Mouse (Mus musculus): Measurements from ENCODE around the gene Pabpn1l. TPM values are rescaled to one million over a fixed set of nuclear protein-coding genes. Genes with fewer than 3 reads are reported as not detected.

Gene Pabpn1l
- not detected in 2 replicates for total RNA-seq (2012; rRNA removed)

GRCm38 (mm10) chr8:122622727-122623126 lies at the start of gene Pabpn1l:
Gene Pabpn1l (minus strand): TSS chr8:122622739.
- DNase-seq (ENCODE audit: low read depth, low spot score) = no peak
- Histone ChIP-seq H3K9me3 (ENCODE audit: control insufficient read depth, insufficient read depth, low read depth, low read length) (no peaks in the 10 kb centered on the region), H3K9ac (ENCODE audit: insufficient read depth, low read depth, low read length, poor library complexity, severe bottlenecking) (no peak within 1 kb of the TSS), H3K36me3 (ENCODE audit: control insufficient read depth, insufficient read depth, low read length, poor library complexity, severe bottlenecking) (no peaks in the 10 kb centered on the region), H3K4me3 (ENCODE audit: insufficient read depth in 1 of 2, low read depth in 1 of 2, low read length in 2 of 2, poor library complexity in 1 of 2, severe bottlenecking in 1 of 2) (no peak within 1 kb of the TSS), H3K27ac (ENCODE audit: insufficient read depth, low read depth, low read length, poor library complexity, severe bottlenecking) (no peak within 1 kb of the TSS), H3K4me1 (ENCODE audit: control insufficient read depth in 2 of 2, insufficient read depth in 2 of 2, low read length in 2 of 2, poor library complexity in 1 of 2) (no peaks in the 10 kb centered on the region)
- in situ Hi-C loops (cut with MboI; ENCODE audit: low sequenced_read_pairs in 2 of 2, unreplicated experiment in 2 of 2) = no loop called here
- no peak for TF ChIP-seq HCFC1 (IDR thresholded peaks at IDR 0.05; ENCODE audit: borderline replicate concordance, insufficient read depth, low read length)
- no peak for TF ChIP-seq MAFK (IDR thresholded peaks at IDR 0.05; ENCODE audit: insufficient read depth, low read depth, low read length)
- no peak for TF ChIP-seq CHD2 (IDR thresholded peaks at IDR 0.05; ENCODE audit: low read depth, low read length)
- no peak for TF ChIP-seq ZC3H11A (IDR thresholded peaks at IDR 0.05; ENCODE audit: borderline replicate concordance, low read depth, low read length)
- TF ChIP-seq ZNF384 (IDR thresholded peaks at IDR 0.05; ENCODE audit: low read depth, low read length) = no peak

GRCm38 (mm10) chr8:122671894-122672293 lies 49.4 kb upstream of the Pabpn1l start:
- no peak for TF ChIP-seq ZNF384 (IDR thresholded peaks at IDR 0.05; ENCODE audit: low read depth, low read length)
- no peak for TF ChIP-seq ZC3H11A (IDR thresholded peaks at IDR 0.05; ENCODE audit: borderline replicate concordance, low read depth, low read length)
- no peak for TF ChIP-seq CHD2 (IDR thresholded peaks at IDR 0.05; ENCODE audit: low read depth, low read length)
- TF ChIP-seq HCFC1 (IDR thresholded peaks at IDR 0.05; ENCODE audit: borderline replicate concordance, insufficient read depth, low read length) = no peak
- TF ChIP-seq MAFK (IDR thresholded peaks at IDR 0.05; ENCODE audit: insufficient read depth, low read depth, low read length) = no peak
- Histone ChIP-seq H3K4me1 (ENCODE audit: control insufficient read depth in 2 of 2, insufficient read depth in 2 of 2, low read length in 2 of 2, poor library complexity in 1 of 2) (no peaks in the 10 kb centered on the region; a peak in 1 of 4 replicates), H3K27ac (ENCODE audit: insufficient read depth, low read depth, low read length, poor library complexity, severe bottlenecking) (no peak overlapping the region), H3K36me3 (ENCODE audit: control insufficient read depth, insufficient read depth, low read length, poor library complexity, severe bottlenecking) (no peaks in the 10 kb centered on the region), H3K9ac (ENCODE audit: insufficient read depth, low read depth, low read length, poor library complexity, severe bottlenecking) (no peak overlapping the region), H3K4me3 (ENCODE audit: insufficient read depth in 1 of 2, low read depth in 1 of 2, low read length in 2 of 2, poor library complexity in 1 of 2, severe bottlenecking in 1 of 2) (no peak overlapping the region), H3K9me3 (ENCODE audit: control insufficient read depth, insufficient read depth, low read depth, low read length) (no peaks in the 10 kb centered on the region)
- in situ Hi-C loops (cut with MboI; ENCODE audit: low sequenced_read_pairs in 2 of 2, unreplicated experiment in 2 of 2) = no loop called here
- no peak for DNase-seq (ENCODE audit: low read depth, low spot score)

GRCm38 (mm10) chr8:122670718-122671117 lies 48.2 kb upstream of the Pabpn1l start:
- H3K4me1 ChIP-seq (ENCODE audit: control insufficient read depth in 2 of 2, insufficient read depth in 2 of 2, low read length in 2 of 2, poor library complexity in 1 of 2) = no peaks in the 10 kb centered on the region
- H3K27ac ChIP-seq (ENCODE audit: insufficient read depth, low read depth, low read length, poor library complexity, severe bottlenecking) = no peak overlapping the region; the same call in 1 of the 2 replicates
- in situ Hi-C loops (cut with MboI; ENCODE audit: low sequenced_read_pairs in 2 of 2, unreplicated experiment in 2 of 2) = no loop called here
- no peak overlapping the region for H3K9ac ChIP-seq (ENCODE audit: insufficient read depth, low read depth, low read length, poor library complexity, severe bottlenecking)
- DNase-seq (ENCODE audit: low read depth, low spot score) = no peak
- no peak overlapping the region for H3K4me3 ChIP-seq (ENCODE audit: insufficient read depth in 1 of 2, low read depth in 1 of 2, low read length in 2 of 2, poor library complexity in 1 of 2, severe bottlenecking in 1 of 2)
- no peak for TF ChIP-seq ZC3H11A (IDR thresholded peaks at IDR 0.05; ENCODE audit: borderline replicate concordance, low read depth, low read length)
- H3K9me3 ChIP-seq (ENCODE audit: control insufficient read depth, insufficient read depth, low read depth, low read length) = no peaks in the 10 kb centered on the region
- H3K36me3 ChIP-seq (ENCODE audit: control insufficient read depth, insufficient read depth, low read length, poor library complexity, severe bottlenecking) = no peaks in the 10 kb centered on the region

GRCm38 (mm10) chr8:122670001-122670400 lies 47.5 kb upstream of the Pabpn1l start:
- Histone ChIP-seq H3K4me3 (ENCODE audit: insufficient read depth in 1 of 2, low read depth in 1 of 2, low read length in 2 of 2, poor library complexity in 1 of 2, severe bottlenecking in 1 of 2) (no peak overlapping the region), H3K9me3 (ENCODE audit: control insufficient read depth, insufficient read depth, low read depth, low read length) (no peaks in the 10 kb centered on the region), H3K27ac (ENCODE audit: insufficient read depth, low read depth, low read length, poor library complexity, severe bottlenecking) (no peak overlapping the region), H3K36me3 (ENCODE audit: control insufficient read depth, insufficient read depth, low read length, poor library complexity, severe bottlenecking) (no peaks in the 10 kb centered on the region), H3K9ac (ENCODE audit: insufficient read depth, low read depth, low read length, poor library complexity, severe bottlenecking) (no peak overlapping the region), H3K4me1 (ENCODE audit: control insufficient read depth in 2 of 2, insufficient read depth in 2 of 2, low read length in 2 of 2, poor library complexity in 1 of 2) (no peaks in the 10 kb centered on the region)
- in situ Hi-C loops (cut with MboI; ENCODE audit: low sequenced_read_pairs in 2 of 2, unreplicated experiment in 2 of 2) = no loop called here
- no peak for DNase-seq (ENCODE audit: low read depth, low spot score)
- TF ChIP-seq CHD2 (IDR thresholded peaks at IDR 0.05; ENCODE audit: low read depth, low read length) = no peak
- TF ChIP-seq ZC3H11A (IDR thresholded peaks at IDR 0.05; ENCODE audit: borderline replicate concordance, low read depth, low read length) = no peak
- no peak for TF ChIP-seq HCFC1 (IDR thresholded peaks at IDR 0.05; ENCODE audit: borderline replicate concordance, insufficient read depth, low read length)
- TF ChIP-seq MAFK (IDR thresholded peaks at IDR 0.05; ENCODE audit: insufficient read depth, low read depth, low read length) = no peak

- no peaks in the 10 kb centered on the region for H3K4me1 ChIP-seq (ENCODE audit: control insufficient read depth in 2 of 2, insufficient read depth in 2 of 2, low read length in 2 of 2, poor library complexity in 1 of 2)
- no peak overlapping the region for H3K9ac ChIP-seq (ENCODE audit: insufficient read depth, low read depth, low read length, poor library complexity, severe bottlenecking)
- no peak for DNase-seq (ENCODE audit: low read depth, low spot score)
- in situ Hi-C loops (cut with MboI; ENCODE audit: low sequenced_read_pairs in 2 of 2, unreplicated experiment in 2 of 2) = no loop called here
- H3K27ac ChIP-seq (ENCODE audit: insufficient read depth, low read depth, low read length, poor library complexity, severe bottlenecking) = no peak overlapping the region
- no peak for TF ChIP-seq CHD2 (IDR thresholded peaks at IDR 0.05; ENCODE audit: low read depth, low read length)
- no peak for TF ChIP-seq ZNF384 (IDR thresholded peaks at IDR 0.05; ENCODE audit: low read depth, low read length)
- no peak for TF ChIP-seq MAFK (IDR thresholded peaks at IDR 0.05; ENCODE audit: insufficient read depth, low read depth, low read length)
- no peak for TF ChIP-seq ZC3H11A (IDR thresholded peaks at IDR 0.05; ENCODE audit: borderline replicate concordance, low read depth, low read length)
- TF ChIP-seq HCFC1 (IDR thresholded peaks at IDR 0.05; ENCODE audit: borderline replicate concordance, insufficient read depth, low read length) = no peak
- no peaks in the 10 kb centered on the region for H3K9me3 ChIP-seq (ENCODE audit: control insufficient read depth, insufficient read depth, low read depth, low read length)
- no peaks in the 10 kb centered on the region for H3K36me3 ChIP-seq (ENCODE audit: control insufficient read depth, insufficient read depth, low read length, poor library complexity, severe bottlenecking)
- no peak overlapping the region for H3K4me3 ChIP-seq (ENCODE audit: insufficient read depth in 1 of 2, low read depth in 1 of 2, low read length in 2 of 2, poor library complexity in 1 of 2, severe bottlenecking in 1 of 2)
These were observed 46.8 kb upstream of the Pabpn1l start for GRCm38 (mm10) chr8:122669370-122669769.

Data from ES-E14 (cell line).